Mouse (Mus musculus) E14TG2a.4 (cell line): ENCODE data around the gene Fam221a.
A peak's percentile ranks its signal among the peaks of the same experiment; 100 is the strongest.

Source experiments
- H3K27me3 ChIP-seq: 2 replicates; pipeline ENCODE4 v1.6.1; 2014; ENCODE audit warnings: low read length, control low read depth; ENCODE audit not compliant: insufficient read depth
- H3K36me3 ChIP-seq: 2 replicates; pipeline ENCODE4 v1.6.1; 2014; ENCODE audit warnings: low read length, control low read depth; ENCODE audit not compliant: insufficient read depth
- H3K4me1 ChIP-seq: replicated peaks from 2 replicates; pipeline ENCODE4 v1.6.1; 2014; ENCODE audit warnings: low read depth, low read length, control low read depth
- H3K4me3 ChIP-seq: replicated peaks from 2 replicates; pipeline ENCODE4 v1.5.1; 2014; ENCODE audit warnings: mild to moderate bottlenecking, low read length
- H3K9me3 ChIP-seq: 2 replicates; pipeline ENCODE4 v1.6.1; 2014; ENCODE audit warnings: low read length, control low read depth
- CTCF ChIP-seq: conservative IDR thresholded peaks from 2 replicates; pipeline ENCODE4 v1.5.1; 2014; ENCODE audit warnings: low read length
- NANOG ChIP-seq: IDR thresholded peaks from 2 replicates; pipeline ENCODE4 v1.6.1; 2014; ENCODE audit warnings: borderline replicate concordance, low read length, mixed read lengths
- POU5F1 ChIP-seq: IDR thresholded peaks from 2 replicates; pipeline ENCODE4 v1.6.1; 2014; ENCODE audit warnings: low read length, borderline replicate concordance

The Fam221a gene

DNA sequence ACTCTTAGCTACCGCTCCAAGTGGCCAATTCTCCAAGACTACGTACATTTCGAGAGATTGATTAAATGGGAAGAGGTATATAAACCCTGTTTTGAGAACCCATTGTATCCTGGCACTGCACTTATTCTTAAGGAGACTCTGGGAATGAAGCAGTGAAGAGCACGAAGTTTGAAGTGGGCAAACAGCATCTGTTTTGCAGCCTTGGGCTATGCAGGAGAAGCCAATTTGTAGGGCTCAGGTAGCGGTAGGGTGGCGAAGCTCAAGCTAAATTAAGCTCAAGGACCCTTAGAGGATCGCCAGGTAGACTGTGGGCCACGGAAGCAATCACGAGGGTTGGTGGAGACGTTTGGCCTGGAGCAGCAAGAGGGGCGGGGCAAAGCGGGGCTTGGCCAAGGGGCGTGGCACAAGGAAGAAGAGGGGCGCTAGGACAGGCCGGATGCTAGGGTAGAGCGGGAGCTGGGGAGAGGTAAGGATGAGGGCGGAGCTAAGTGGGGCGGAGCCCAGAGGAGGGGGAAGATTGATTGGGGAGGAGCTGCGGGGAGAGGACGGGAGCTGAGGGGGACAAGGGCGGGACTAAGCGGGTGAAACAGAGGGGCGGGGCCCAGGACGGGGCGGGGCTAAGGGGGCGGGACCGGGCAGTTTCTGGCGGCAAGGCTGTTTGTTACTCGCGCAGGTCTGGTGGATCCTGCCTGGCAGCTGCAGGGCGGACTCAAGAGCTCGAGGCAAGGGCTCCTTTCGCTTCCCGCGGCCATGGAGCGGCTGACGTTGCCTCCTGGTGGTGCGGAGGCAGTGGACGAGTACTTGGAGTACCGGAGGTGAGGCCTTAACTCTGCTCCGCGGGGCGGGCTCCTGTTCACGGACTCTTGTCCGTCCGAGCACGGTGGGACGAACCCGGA lies at the start of gene Fam221a:
TSS of gene Fam221a (plus strand) at position 581 of the 896 bp plus-strand sequence.
- Histone ChIP-seq H3K4me3 (peak within 1 kb of the TSS; percentile 78), H3K36me3 (no peaks in the 10 kb centered on the region), H3K4me1 (peaks cover 35% of the 10 kb centered on the region), H3K9me3 (no peaks in the 10 kb centered on the region), H3K27me3 (peaks cover 14% of the 10 kb centered on the region)
- TF ChIP-seq CTCF: no peak
- no peak for TF ChIP-seq POU5F1
- no peak for TF ChIP-seq NANOG

- Histone ChIP-seq H3K4me3 (peak within 1 kb of the TSS; percentile 90), H3K36me3 (no peaks in the 10 kb centered on the region), H3K9me3 (peaks cover 7% of the 10 kb centered on the region), H3K4me1 (peaks cover 37% of the 10 kb centered on the region), H3K27me3 (no peaks in the 10 kb centered on the region)
- no peak for TF ChIP-seq POU5F1
- peak; percentile 60 for TF ChIP-seq CTCF
Measured at GRCm38 (mm10) chr6:49318966-49319594, 48.5 kb upstream of the Fam221a start, which contains the start of gene Ccdc126. Ccdc126 (plus strand) TSS chr6:49319274.

DNA sequence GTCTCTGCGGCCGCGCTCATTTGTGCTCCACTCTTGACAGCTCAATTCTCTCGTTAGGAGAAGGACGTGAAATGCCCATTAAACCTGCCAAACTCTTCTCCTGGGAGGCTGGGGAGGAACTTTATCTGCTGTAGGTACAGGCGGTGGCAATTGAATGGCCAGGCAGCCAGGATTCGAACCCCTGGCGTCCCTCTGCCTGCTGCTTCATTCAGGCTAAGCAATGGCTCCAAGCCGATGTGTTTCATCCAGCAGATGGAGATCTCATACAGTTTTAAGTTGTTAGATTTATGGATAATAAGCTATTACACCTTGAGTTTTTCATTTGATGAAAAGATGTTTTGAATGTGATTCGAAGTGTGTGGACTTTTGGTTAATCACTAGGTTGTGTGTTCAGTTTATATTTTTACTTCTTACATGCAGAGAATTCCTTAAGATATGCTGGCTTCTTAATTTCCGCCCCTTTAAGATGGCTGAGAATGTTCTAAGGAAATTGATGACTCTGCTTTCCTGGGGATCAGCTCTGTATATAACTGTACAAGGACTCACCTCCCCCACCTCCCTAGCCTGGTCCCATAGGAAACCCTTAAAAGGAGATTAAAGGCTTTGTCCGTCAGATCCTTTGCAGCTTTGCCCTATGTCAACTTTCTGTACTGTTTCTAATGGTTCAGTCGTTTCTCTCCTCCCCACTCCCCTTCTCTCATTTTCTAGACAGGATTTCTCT lies 47.8 kb upstream of the Fam221a start:
- TF ChIP-seq NANOG: no peak
- TF ChIP-seq CTCF: no peak
- TF ChIP-seq POU5F1: no peak
- Histone ChIP-seq H3K4me3 (peak overlapping the region; percentile 90), H3K36me3 (no peaks in the 10 kb centered on the region), H3K4me1 (peaks cover 36% of the 10 kb centered on the region), H3K9me3 (peaks cover 7% of the 10 kb centered on the region), H3K27me3 (no peaks in the 10 kb centered on the region)

DNA sequence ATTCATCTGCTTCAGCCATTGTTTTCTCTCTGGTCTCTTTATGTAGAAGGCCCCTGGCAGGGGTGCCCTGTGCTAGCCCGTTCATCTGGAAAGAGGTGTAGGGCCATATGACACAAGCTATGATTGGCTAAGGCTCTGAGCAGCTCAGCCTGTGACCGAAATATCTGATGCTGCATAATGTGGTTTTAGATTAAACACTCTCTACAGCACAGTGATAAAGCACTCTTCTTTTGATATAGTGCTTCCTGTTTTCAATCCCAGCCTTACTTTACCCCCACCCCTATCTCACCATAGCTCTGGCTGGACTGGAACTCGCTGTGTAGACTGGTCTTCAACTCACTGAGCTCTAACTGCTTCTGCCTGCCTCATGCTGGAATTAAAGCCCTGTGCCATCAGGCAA lies 46.2 kb upstream of the Fam221a start:
- no peaks in the 10 kb centered on the region for H3K9me3 ChIP-seq
- TF ChIP-seq CTCF (no peak), POU5F1 (no peak), NANOG (no peak)
- no peak overlapping the region for H3K4me3 ChIP-seq
- no peaks in the 10 kb centered on the region for H3K27me3 ChIP-seq
- H3K4me1 ChIP-seq: peaks cover 29% of the 10 kb centered on the region
- no peaks in the 10 kb centered on the region for H3K36me3 ChIP-seq

DNA sequence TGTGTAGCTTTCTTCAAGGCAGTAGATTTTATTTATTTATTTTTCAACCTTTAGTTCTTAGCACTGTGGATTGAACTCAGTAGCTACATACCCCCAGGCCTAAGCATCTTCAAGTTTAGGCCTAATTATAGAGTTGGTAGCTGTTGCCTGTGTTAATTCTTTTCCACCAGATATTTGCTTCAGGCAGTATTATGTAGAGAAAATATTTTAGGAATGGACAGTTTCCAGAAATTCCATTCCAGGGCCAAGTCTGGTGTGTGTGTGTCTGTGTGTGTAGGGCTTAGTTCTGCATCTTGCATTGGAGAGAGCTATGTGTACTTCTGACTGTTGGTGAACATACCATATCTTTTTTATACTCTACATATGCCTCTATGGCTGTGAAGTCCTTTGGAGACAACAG lies 45.5 kb upstream of the Fam221a start:
- no peaks in the 10 kb centered on the region for H3K36me3 ChIP-seq
- peaks cover 29% of the 10 kb centered on the region for H3K4me1 ChIP-seq
- no peaks in the 10 kb centered on the region for H3K9me3 ChIP-seq
- TF ChIP-seq NANOG: no peak
- TF ChIP-seq CTCF: no peak
- TF ChIP-seq POU5F1: no peak
- H3K4me3 ChIP-seq: no peak overlapping the region
- no peaks in the 10 kb centered on the region for H3K27me3 ChIP-seq

GRCm38 (mm10) chr6:49322986-49323385 lies 44.6 kb upstream of the Fam221a start:
- Histone ChIP-seq H3K4me1 (peaks cover 29% of the 10 kb centered on the region), H3K9me3 (no peaks in the 10 kb centered on the region), H3K4me3 (no peak overlapping the region), H3K36me3 (no peaks in the 10 kb centered on the region), H3K27me3 (no peaks in the 10 kb centered on the region)
- TF ChIP-seq POU5F1 (no peak), CTCF (no peak), NANOG (no peak)

- no peaks in the 10 kb centered on the region for H3K36me3 ChIP-seq
- no peaks in the 10 kb centered on the region for H3K9me3 ChIP-seq
- no peaks in the 10 kb centered on the region for H3K27me3 ChIP-seq
- H3K4me1 ChIP-seq: peaks cover 26% of the 10 kb centered on the region
- TF ChIP-seq CTCF: no peak
- no peak for TF ChIP-seq POU5F1
- no peak for TF ChIP-seq NANOG
- H3K4me3 ChIP-seq: no peak overlapping the region
Measured at GRCm38 (mm10) chr6:49324528-49324927, 43.0 kb upstream of the Fam221a start.

GRCm38 (mm10) chr6:49325294-49325693 lies 42.2 kb upstream of the Fam221a start:
- no peak overlapping the region for H3K4me3 ChIP-seq
- TF ChIP-seq CTCF: no peak
- H3K4me1 ChIP-seq: peaks cover 19% of the 10 kb centered on the region
- no peaks in the 10 kb centered on the region for H3K36me3 ChIP-seq
- no peaks in the 10 kb centered on the region for H3K9me3 ChIP-seq
- no peaks in the 10 kb centered on the region for H3K27me3 ChIP-seq
